In genomic region chr3:76369910-76370309, GRCm38 (mm10) we compare ENCODE assay signal across 27 mouse cellular contexts.
"Had no signal": no experiment of that assay in that cellular context is flagged by ENCODE, and none has a peak within 500 bp of the region (broad histone marks: within the 10 kb centered on the region; RNA-seq: fewer than 3 reads in every experiment).

No protein-coding gene starts in this region.

- H3K27me3 ChIP-seq: embryonic facial prominence, embryonic 12.5 days; embryonic facial prominence, embryonic 13.5 days; embryonic facial prominence, embryonic 15.5 days; forebrain, embryonic 12.5 days; forebrain, embryonic 15.5 days had no signal

- H3K9me3 ChIP-seq: embryonic facial prominence, embryonic 10.5 days; embryonic facial prominence, embryonic 12.5 days; embryonic facial prominence, embryonic 13.5 days; embryonic facial prominence, embryonic 15.5 days; forebrain, embryonic 10.5 days; forebrain, embryonic 12.5 days; forebrain, embryonic 15.5 days had no signal

- H3K9ac ChIP-seq: embryonic facial prominence, embryonic 12.5 days; embryonic facial prominence, embryonic 13.5 days; embryonic facial prominence, embryonic 15.5 days; forebrain, embryonic 12.5 days; forebrain, embryonic 15.5 days had no signal

- H3K36me3 ChIP-seq: embryonic facial prominence, embryonic 10.5 days; embryonic facial prominence, embryonic 12.5 days; embryonic facial prominence, embryonic 13.5 days; embryonic facial prominence, embryonic 15.5 days; forebrain, embryonic 10.5 days; forebrain, embryonic 12.5 days; forebrain, embryonic 15.5 days had no signal

- H3K4me1 ChIP-seq: embryonic facial prominence, embryonic 10.5 days; embryonic facial prominence, embryonic 12.5 days; embryonic facial prominence, embryonic 13.5 days; embryonic facial prominence, embryonic 15.5 days; forebrain, embryonic 10.5 days; forebrain, embryonic 12.5 days; forebrain, embryonic 15.5 days had no signal

- H3K27ac ChIP-seq: embryonic facial prominence, embryonic 10.5 days; embryonic facial prominence, embryonic 12.5 days; embryonic facial prominence, embryonic 13.5 days; embryonic facial prominence, embryonic 15.5 days; forebrain, embryonic 10.5 days; forebrain, embryonic 12.5 days; forebrain, embryonic 15.5 days; gastrocnemius, adult 2 months; heart, adult 2 months had no signal

- H3K4me2 ChIP-seq: embryonic facial prominence, embryonic 12.5 days; embryonic facial prominence, embryonic 13.5 days; embryonic facial prominence, embryonic 15.5 days; forebrain, embryonic 12.5 days; forebrain, embryonic 15.5 days had no signal

- DNase-seq: cerebellum, adult 2 months; cerebellum, adult 8-10 months; cerebellum, adult 9-10 months; cerebellum, adult 9-11 months; cerebellum, postnatal 10 days; cerebellum, postnatal 14 days; cerebellum, postnatal 25 days; cerebellum, postnatal 36 days; embryo, embryonic 11 days; gastrocnemius, adult 2 months; gastrocnemius, postnatal 10 days; gastrocnemius, postnatal 14 days; gastrocnemius, postnatal 25 days; gastrocnemius, postnatal 36 days; heart, adult 11 months; heart, adult 18-20 months; heart, adult 2 months had no signal

- ATAC-seq: forebrain, embryonic 14.5 days; forebrain, embryonic 15.5 days; forebrain, embryonic 16.5 days had no signal

- H3K4me3 ChIP-seq: embryonic facial prominence, embryonic 10.5 days; embryonic facial prominence, embryonic 12.5 days; embryonic facial prominence, embryonic 13.5 days; embryonic facial prominence, embryonic 15.5 days; erythroblast, embryonic 14.5 days; forebrain, embryonic 10.5 days; forebrain, embryonic 12.5 days; forebrain, embryonic 15.5 days; gastrocnemius, adult 2 months; heart, adult 2 months had no signal
